Mouse (Mus musculus): Measurements from ENCODE around the gene Gm20388. TPM values are rescaled to one million over a fixed set of nuclear protein-coding genes. Genes with fewer than 3 reads are reported as not detected.
"Not testable (repeated sequence)": the region's sequence is repeated elsewhere in the genome, so short reads cannot be mapped to it uniquely, and the experiment has no call there.

The Gm20388 gene
- polyA plus RNA-seq, 1 experiment from 2014 or later, result not detected

DNA sequence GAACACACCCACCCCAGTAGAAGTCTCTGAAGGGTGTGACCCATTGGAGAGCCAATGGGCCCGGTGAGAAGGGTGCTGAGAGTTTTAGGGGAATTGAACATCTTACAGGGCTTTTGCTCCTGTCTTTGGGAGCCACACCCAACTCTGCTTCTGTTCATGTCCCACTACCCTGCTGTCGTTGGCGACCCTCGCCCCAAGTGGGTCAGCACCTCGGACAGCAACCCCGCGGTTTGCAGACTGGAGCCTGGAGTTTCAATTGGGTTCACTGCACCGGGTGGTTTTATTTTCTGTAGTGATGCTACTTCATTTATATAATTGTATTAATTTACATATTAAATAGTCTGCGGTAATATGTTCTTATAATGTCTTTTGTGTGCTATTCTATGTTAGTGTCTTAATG is 3503.6 kb downstream of the Gm20388 start:
- H3K4me3 ChIP-seq (replicated peaks; ENCODE audit: low read length), result peak overlapping the region; percentile 75
- WGBS, result 11% methylated on average over 9 of the region's 9 CpGs

DNA sequence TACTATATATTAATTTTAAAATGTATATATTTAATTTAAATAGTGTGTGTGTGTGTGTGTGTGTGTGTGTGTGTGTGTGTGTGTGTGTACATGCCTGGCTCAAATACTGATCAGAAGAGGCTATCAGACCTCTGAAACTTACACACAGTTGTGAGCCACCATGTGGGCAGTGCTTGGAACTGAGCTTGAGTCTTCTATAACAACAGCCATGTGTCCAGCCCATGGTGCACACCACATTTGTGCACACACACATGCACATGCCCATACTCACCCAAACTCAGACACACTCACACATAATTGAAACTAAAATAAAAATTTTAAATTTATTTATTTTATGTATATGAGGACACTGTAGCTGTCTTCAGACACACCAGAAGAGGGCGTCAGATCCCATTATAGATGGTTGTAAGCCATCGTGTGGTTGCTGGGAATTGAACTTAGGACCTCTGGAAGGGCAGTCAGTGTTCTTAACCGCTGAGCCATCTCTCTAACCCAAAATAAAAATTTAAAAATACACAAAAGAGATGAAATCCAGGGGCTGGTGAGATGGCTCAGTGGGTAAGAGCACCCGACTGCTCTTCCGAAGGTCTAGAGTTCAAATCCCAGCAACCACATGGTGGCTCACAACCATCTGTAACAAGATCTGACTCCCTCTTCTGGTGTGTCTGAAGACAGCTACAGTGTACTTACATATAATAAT is 3504.5 kb downstream of the Gm20388 start:
- not testable (repeated sequence) for DNase-seq (ENCODE audit: low spot score); H3K27me3 ChIP-seq (ENCODE audit: control insufficient read depth, insufficient read depth, low read length); ATAC-seq (ENCODE audit: low FRiP score); H3K9me3 ChIP-seq (ENCODE audit: control insufficient read depth, low read length); H3K27ac ChIP-seq
- Histone ChIP-seq H3K4me1 (replicated peaks; ENCODE audit: control insufficient read depth, insufficient read depth, low read length) (peaks cover 30% of the 10 kb centered on the region), H3K9ac (peak overlapping the region; percentile 99; the same call in 1 of the 2 replicates), H3K4me2 (replicated peaks) (peak overlapping the region; percentile 92), H3K4me3 (replicated peaks; ENCODE audit: low read length) (peak overlapping the region; percentile 75), H3K36me3 (replicated peaks; ENCODE audit: control insufficient read depth, insufficient read depth) (peaks cover 39% of the 10 kb centered on the region)
- 79% methylated on average over 5 of the region's 5 CpGs for WGBS

More for the DNA sequence above, 3503.6 kb downstream of the Gm20388 start:
- no peak for DNase-seq (ENCODE audit: low spot score)
- H3K4me2 ChIP-seq (replicated peaks), result peak overlapping the region; percentile 92
- ATAC-seq (ENCODE audit: low FRiP score), result no peak
- peak overlapping the region; percentile 99 for H3K9ac ChIP-seq
- H3K27ac ChIP-seq, result peak overlapping the region; percentile 99
- H3K9me3 ChIP-seq (ENCODE audit: control insufficient read depth, low read length), result no peaks in the 10 kb centered on the region
- H3K27me3 ChIP-seq (ENCODE audit: control insufficient read depth, insufficient read depth, low read length), result no peaks in the 10 kb centered on the region
- H3K36me3 ChIP-seq (replicated peaks; ENCODE audit: control insufficient read depth, insufficient read depth), result peaks cover 30% of the 10 kb centered on the region
- peaks cover 39% of the 10 kb centered on the region for H3K4me1 ChIP-seq (replicated peaks; ENCODE audit: control insufficient read depth, insufficient read depth, low read length)

GRCm38 (mm10) chr8:123415967-123416943 is 3505.6 kb downstream of the Gm20388 start:
- H3K27me3 ChIP-seq (ENCODE audit: control insufficient read depth, insufficient read depth, low read length), result no peaks in the 10 kb centered on the region
- H3K4me1 ChIP-seq (replicated peaks; ENCODE audit: control insufficient read depth, insufficient read depth, low read length), result peaks cover 29% of the 10 kb centered on the region
- ATAC-seq (ENCODE audit: low FRiP score) (no peak), DNase-seq (ENCODE audit: low spot score) (peak; percentile 36)
- peak overlapping the region; percentile 92 for H3K4me2 ChIP-seq (replicated peaks)
- peaks cover 50% of the 10 kb centered on the region for H3K36me3 ChIP-seq (replicated peaks; ENCODE audit: control insufficient read depth, insufficient read depth)
- no peak overlapping the region; the same call in 1 of the 2 replicates for H3K9ac ChIP-seq
- no peak overlapping the region for H3K27ac ChIP-seq
- 80% methylated on average over 8 of the region's 8 CpGs for WGBS
- H3K9me3 ChIP-seq (ENCODE audit: control insufficient read depth, low read length), result no peaks in the 10 kb centered on the region
- H3K4me3 ChIP-seq (replicated peaks; ENCODE audit: low read length), result peak overlapping the region; percentile 75; the same call in 1 of the 2 replicates

DNA sequence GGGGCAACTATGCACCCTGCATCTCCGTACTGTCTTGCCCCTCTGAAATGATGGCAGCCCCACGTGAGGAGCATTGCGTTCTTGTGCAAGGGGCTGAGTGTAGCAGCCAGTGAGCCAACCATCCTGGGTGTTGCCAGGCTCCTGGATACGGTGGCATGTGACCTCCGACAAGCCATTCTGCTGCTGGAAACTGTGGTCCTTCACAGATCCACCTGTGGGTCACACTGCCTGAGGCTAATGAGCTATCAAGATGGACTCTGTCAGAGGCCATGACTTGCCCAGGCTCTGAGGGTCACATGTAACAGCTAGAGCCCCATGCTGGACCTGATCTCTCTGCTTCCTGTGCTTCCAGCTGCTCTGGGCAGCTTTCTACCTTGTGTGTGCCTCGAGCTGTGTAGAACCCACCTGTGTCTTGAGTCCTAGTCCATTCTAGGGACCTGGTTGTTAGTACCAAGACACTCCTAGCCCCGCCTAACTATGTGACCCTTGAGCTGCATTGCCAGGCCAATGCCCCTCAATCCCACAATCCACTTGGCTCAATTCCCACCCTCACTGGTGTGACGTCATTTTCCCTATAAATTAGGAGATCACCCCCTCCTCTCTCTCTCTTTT is 3506.4 kb downstream of the Gm20388 start:
- Histone ChIP-seq H3K9ac (no peak overlapping the region; the same call in 1 of the 2 replicates), H3K4me3 (replicated peaks; ENCODE audit: low read length) (peak overlapping the region; percentile 8; the same call in 1 of the 2 replicates), H3K27ac (no peak overlapping the region), H3K4me2 (replicated peaks) (peak overlapping the region; percentile 92), H3K9me3 (ENCODE audit: control insufficient read depth, low read length) (no peaks in the 10 kb centered on the region), H3K4me1 (replicated peaks; ENCODE audit: control insufficient read depth, insufficient read depth, low read length) (peaks cover 29% of the 10 kb centered on the region), H3K36me3 (replicated peaks; ENCODE audit: control insufficient read depth, insufficient read depth) (peaks cover 58% of the 10 kb centered on the region), H3K27me3 (ENCODE audit: control insufficient read depth, insufficient read depth, low read length) (no peaks in the 10 kb centered on the region)
- ATAC-seq (ENCODE audit: low FRiP score) (no peak), DNase-seq (ENCODE audit: low spot score) (no peak)
- WGBS, result 78% methylated on average over 8 of the region's 8 CpGs

DNA sequence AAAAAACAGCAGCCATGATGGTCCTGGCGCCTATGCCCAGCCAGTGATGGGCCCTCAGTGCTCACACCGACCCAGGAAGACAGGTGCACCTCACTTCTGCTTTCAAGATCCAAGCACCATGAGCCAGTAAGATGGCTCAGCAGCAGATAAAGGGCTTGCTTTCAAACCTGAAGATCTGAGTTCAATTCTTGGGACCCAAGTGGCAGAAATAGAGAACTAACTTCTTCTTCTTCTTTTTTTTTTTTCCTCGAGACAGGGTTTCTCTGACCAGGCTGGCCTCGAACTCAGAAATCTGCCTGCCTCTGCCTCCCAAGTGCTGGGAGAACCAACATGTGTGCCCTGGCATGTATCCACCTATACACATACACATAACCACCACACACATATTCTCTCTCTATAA is 3509.1 kb downstream of the Gm20388 start:
- Histone ChIP-seq H3K36me3 (replicated peaks; ENCODE audit: control insufficient read depth, insufficient read depth) (peaks cover 72% of the 10 kb centered on the region), H3K4me3 (replicated peaks; ENCODE audit: low read length) (no peak overlapping the region), H3K9me3 (ENCODE audit: control insufficient read depth, low read length) (no peaks in the 10 kb centered on the region), H3K9ac (no peak overlapping the region), H3K27me3 (ENCODE audit: control insufficient read depth, insufficient read depth, low read length) (no peaks in the 10 kb centered on the region), H3K27ac (no peak overlapping the region), H3K4me2 (replicated peaks) (no peak overlapping the region), H3K4me1 (replicated peaks; ENCODE audit: control insufficient read depth, insufficient read depth, low read length) (peaks cover 20% of the 10 kb centered on the region)
- DNase-seq (ENCODE audit: low spot score) (no peak), ATAC-seq (ENCODE audit: low FRiP score) (no peak)
- WGBS, result 96% methylated on average over 4 of the region's 4 CpGs

- Histone ChIP-seq H3K4me2 (replicated peaks) (no peak overlapping the region), H3K4me1 (replicated peaks; ENCODE audit: control insufficient read depth, insufficient read depth, low read length) (peaks cover 18% of the 10 kb centered on the region), H3K9me3 (ENCODE audit: control insufficient read depth, low read length) (no peaks in the 10 kb centered on the region), H3K36me3 (replicated peaks; ENCODE audit: control insufficient read depth, insufficient read depth) (peaks cover 72% of the 10 kb centered on the region), H3K27me3 (ENCODE audit: control insufficient read depth, insufficient read depth, low read length) (no peaks in the 10 kb centered on the region), H3K9ac (no peak overlapping the region), H3K27ac (no peak overlapping the region), H3K4me3 (replicated peaks; ENCODE audit: low read length) (no peak overlapping the region)
- DNase-seq (ENCODE audit: low spot score) (no peak), ATAC-seq (ENCODE audit: low FRiP score) (no peak)
- WGBS, result 95% methylated on average over 34 of the region's 34 CpGs
Measured at GRCm38 (mm10) chr8:123420525-123421281, 3510.1 kb downstream of the Gm20388 start.

DNA sequence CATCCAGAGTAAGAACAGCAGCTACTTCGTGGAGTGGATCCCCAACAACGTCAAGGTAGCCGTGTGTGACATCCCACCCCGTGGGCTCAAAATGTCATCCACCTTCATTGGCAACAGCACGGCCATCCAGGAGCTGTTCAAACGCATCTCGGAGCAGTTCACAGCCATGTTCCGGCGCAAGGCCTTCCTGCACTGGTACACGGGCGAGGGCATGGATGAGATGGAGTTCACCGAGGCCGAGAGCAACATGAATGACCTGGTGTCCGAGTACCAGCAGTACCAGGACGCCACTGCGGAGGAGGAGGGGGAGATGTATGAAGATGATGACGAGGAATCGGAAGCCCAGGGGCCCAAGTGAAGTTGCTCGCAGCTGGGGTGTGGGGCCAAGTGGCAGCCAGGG is 3510.7 kb downstream of the Gm20388 start:
- H3K9ac ChIP-seq, result no peak overlapping the region
- H3K4me3 ChIP-seq (replicated peaks; ENCODE audit: low read length), result no peak overlapping the region
- DNase-seq (ENCODE audit: low spot score) (no peak), ATAC-seq (ENCODE audit: low FRiP score) (no peak)
- H3K36me3 ChIP-seq (replicated peaks; ENCODE audit: control insufficient read depth, insufficient read depth), result peaks cover 71% of the 10 kb centered on the region
- H3K4me2 ChIP-seq (replicated peaks), result no peak overlapping the region
- H3K27me3 ChIP-seq (ENCODE audit: control insufficient read depth, insufficient read depth, low read length), result no peaks in the 10 kb centered on the region
- 91% methylated on average over 19 of the region's 19 CpGs for WGBS
- H3K27ac ChIP-seq, result no peak overlapping the region
- H3K4me1 ChIP-seq (replicated peaks; ENCODE audit: control insufficient read depth, insufficient read depth, low read length), result peaks cover 12% of the 10 kb centered on the region
- 0 out of 2 replicates have a peak, but pooled peaks cover under 1% of the 10 kb centered on the region for H3K9me3 ChIP-seq (ENCODE audit: control insufficient read depth, low read length)

- Histone ChIP-seq H3K36me3 (replicated peaks; ENCODE audit: control insufficient read depth, insufficient read depth) (peaks cover 63% of the 10 kb centered on the region), H3K9me3 (ENCODE audit: control insufficient read depth, low read length) (peaks cover 9% of the 10 kb centered on the region), H3K27ac (peak overlapping the region; percentile 53; the same call in 1 of the 2 replicates), H3K9ac (no peak overlapping the region; the same call in 1 of the 2 replicates), H3K4me2 (replicated peaks) (peak overlapping the region; percentile 36), H3K4me1 (replicated peaks; ENCODE audit: control insufficient read depth, insufficient read depth, low read length) (peaks cover 3% of the 10 kb centered on the region), H3K4me3 (replicated peaks; ENCODE audit: low read length) (no peak overlapping the region), H3K27me3 (ENCODE audit: control insufficient read depth, insufficient read depth, low read length) (no peaks in the 10 kb centered on the region)
- DNase-seq (ENCODE audit: low spot score) (peak; percentile 81), ATAC-seq (ENCODE audit: low FRiP score) (peak; percentile 42; the same call in 1 of the 2 replicates)
- WGBS, result 19% methylated on average over 17 of the region's 17 CpGs
Measured at GRCm38 (mm10) chr8:123422056-123422780, 3511.6 kb downstream of the Gm20388 start.
